Mouse (Mus musculus): ENCODE measurements around the gene Mylk. TPM values are rescaled to one million over a fixed set of nuclear protein-coding genes. Genes with fewer than 3 reads are reported as not detected.

The Mylk gene
- polyA plus RNA-seq, 1 experiment from 2014 or later: 334 TPM

DNA sequence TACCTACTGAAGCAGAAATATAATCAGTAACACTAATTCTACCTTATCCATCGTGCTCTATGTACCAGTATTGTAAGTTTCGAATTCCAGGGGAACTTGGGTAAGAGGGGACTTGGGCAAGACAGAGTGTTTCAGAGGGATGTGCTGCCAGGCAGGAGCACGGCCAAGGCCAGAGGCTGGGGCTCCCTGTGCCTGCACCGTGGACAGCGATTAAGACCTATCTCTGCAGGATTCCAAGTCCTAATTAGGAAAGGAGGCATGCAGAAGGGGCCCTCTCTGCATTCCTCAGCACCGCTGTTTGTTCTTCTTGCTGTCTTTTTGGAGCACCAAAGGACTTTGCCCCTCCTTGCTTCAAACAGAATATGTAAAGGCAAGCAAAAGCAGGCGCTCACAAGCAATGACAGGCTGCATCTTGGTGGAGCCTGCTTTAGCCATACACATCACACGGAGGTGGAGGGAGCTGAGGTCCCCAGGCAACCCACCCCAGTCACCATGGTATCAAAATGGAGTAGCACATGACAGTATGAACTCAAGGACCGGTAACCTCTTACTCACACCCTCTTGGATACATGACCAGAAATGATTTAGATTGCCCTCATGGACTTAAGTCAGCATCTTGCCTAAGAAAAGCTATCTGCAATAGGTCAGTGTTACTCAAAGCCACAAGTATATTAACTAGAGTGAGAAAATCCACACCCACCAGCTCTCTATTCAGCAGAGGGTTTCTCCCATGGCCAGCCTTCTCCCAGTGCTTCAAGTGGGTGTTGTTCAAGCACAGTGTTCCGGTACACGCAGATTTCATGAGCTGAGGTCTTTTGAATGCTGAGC is 239.4 kb downstream of the Mylk start:
- no peak overlapping the region for H3K4me3 ChIP-seq (ENCODE audit: low read depth, low read length)
- H3K9me3 ChIP-seq (ENCODE audit: control insufficient read depth, low read length): no peaks in the 10 kb centered on the region
- H3K27ac ChIP-seq (ENCODE audit: low read depth): peak overlapping the region; percentile 23
- ATAC-seq (replicated peaks; ENCODE audit: low FRiP score, low TSS enrichment, low read depth): 0 out of 2 replicates have a peak, but pooled peaks have one; percentile 21
- no peak overlapping the region for H3K4me2 ChIP-seq (ENCODE audit: low read length)
- peaks cover 34% of the 10 kb centered on the region for H3K36me3 ChIP-seq (ENCODE audit: control insufficient read depth, insufficient read depth, low read length)
- WGBS: 34% methylated on average over 11 of the region's 11 CpGs
- no peaks in the 10 kb centered on the region for H3K27me3 ChIP-seq (replicated peaks; ENCODE audit: control insufficient read depth, insufficient read depth, low read length)
- no peak for DNase-seq (ENCODE audit: low spot score)
- no peak overlapping the region for H3K9ac ChIP-seq (ENCODE audit: low read length)
- H3K4me1 ChIP-seq (replicated peaks; ENCODE audit: control insufficient read depth, insufficient read depth, low read length): peaks cover 11% of the 10 kb centered on the region

- H3K9ac ChIP-seq (ENCODE audit: low read length): no peak overlapping the region
- H3K4me1 ChIP-seq (replicated peaks; ENCODE audit: control insufficient read depth, insufficient read depth, low read length): peaks cover 11% of the 10 kb centered on the region
- DNase-seq (ENCODE audit: low spot score) (no peak), ATAC-seq (replicated peaks; ENCODE audit: low FRiP score, low TSS enrichment, low read depth) (0 out of 2 replicates have a peak, but pooled peaks have one; percentile 11)
- peak overlapping the region; percentile 23; the same call in 1 of the 2 replicates for H3K27ac ChIP-seq (ENCODE audit: low read depth)
- no peak overlapping the region for H3K4me3 ChIP-seq (ENCODE audit: low read depth, low read length)
- WGBS: 43% methylated on average over 2 of the region's 2 CpGs
- no peak overlapping the region for H3K4me2 ChIP-seq (ENCODE audit: low read length)
- no peaks in the 10 kb centered on the region for H3K27me3 ChIP-seq (replicated peaks; ENCODE audit: control insufficient read depth, insufficient read depth, low read length)
- peaks cover 35% of the 10 kb centered on the region for H3K36me3 ChIP-seq (ENCODE audit: control insufficient read depth, insufficient read depth, low read length)
- H3K9me3 ChIP-seq (ENCODE audit: control insufficient read depth, low read length): no peaks in the 10 kb centered on the region
Measured at GRCm38 (mm10) chr16:34985031-34985346, 240.0 kb downstream of the Mylk start.

DNA sequence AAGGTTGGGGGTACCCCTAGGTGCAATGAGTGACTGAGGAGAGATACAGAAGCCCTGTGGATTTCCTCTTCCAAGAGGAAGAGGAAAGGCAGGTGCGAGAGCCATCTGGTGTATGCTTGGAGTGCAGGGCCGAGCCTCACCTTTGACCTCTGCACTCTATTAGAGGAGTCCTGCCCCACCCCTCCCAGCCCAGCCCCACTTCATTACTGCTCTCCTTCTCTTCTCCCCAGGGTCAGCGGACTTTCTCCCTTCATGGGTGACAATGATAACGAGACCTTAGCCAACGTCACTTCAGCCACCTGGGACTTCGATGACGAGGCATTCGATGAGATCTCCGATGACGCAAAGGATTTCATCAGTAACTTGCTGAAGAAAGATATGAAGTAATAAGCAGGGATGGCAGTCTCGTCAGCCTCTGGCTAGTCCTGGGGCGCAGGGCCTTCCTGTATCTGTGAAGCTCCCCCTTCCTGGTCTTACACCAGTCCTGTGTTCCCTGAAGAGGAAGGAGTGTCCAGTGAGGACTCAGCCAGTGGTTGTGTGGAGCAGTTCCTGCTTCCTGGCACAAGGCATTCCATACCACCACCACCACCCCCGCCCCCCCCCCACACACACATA is 241.3 kb downstream of the Mylk start:
- H3K9me3 ChIP-seq (ENCODE audit: control insufficient read depth, low read length): no peaks in the 10 kb centered on the region
- no peak overlapping the region for H3K9ac ChIP-seq (ENCODE audit: low read length)
- no peaks in the 10 kb centered on the region for H3K27me3 ChIP-seq (replicated peaks; ENCODE audit: control insufficient read depth, insufficient read depth, low read length)
- H3K27ac ChIP-seq (ENCODE audit: low read depth): no peak overlapping the region
- DNase-seq (ENCODE audit: low spot score) (no peak), ATAC-seq (replicated peaks; ENCODE audit: low FRiP score, low TSS enrichment, low read depth) (no peak)
- peaks cover 37% of the 10 kb centered on the region; the same call in 1 of the 2 replicates for H3K36me3 ChIP-seq (ENCODE audit: control insufficient read depth, insufficient read depth, low read length)
- H3K4me1 ChIP-seq (replicated peaks; ENCODE audit: control insufficient read depth, insufficient read depth, low read length): peaks cover 11% of the 10 kb centered on the region
- no peak overlapping the region for H3K4me3 ChIP-seq (ENCODE audit: low read depth, low read length)
- 85% methylated on average over 13 of the region's 13 CpGs for WGBS
- H3K4me2 ChIP-seq (ENCODE audit: low read length): no peak overlapping the region

DNA sequence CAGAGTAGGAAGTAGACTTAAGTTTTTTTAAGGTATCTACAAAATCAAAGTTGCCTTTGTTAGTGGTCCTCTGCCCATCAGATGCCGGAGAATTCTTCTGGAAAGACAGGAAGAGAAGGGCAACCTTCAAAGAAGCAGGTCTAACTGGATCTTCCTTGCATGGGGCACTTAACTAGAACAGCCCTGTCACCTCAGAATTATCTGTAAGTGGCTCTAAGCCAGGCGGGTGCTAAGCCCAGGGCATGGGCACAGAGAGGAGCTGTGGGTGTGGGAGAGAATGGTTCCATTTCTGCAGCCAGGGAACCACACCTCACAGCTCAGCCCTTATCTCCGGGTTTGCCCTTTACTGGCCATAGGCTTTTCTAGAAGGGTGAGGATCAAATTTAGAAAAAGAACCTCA is 246.4 kb downstream of the Mylk start:
- Histone ChIP-seq H3K4me1 (replicated peaks; ENCODE audit: control insufficient read depth, insufficient read depth, low read length) (peaks cover 11% of the 10 kb centered on the region; the same call in 1 of the 2 replicates), H3K36me3 (ENCODE audit: control insufficient read depth, insufficient read depth, low read length) (peaks cover 32% of the 10 kb centered on the region; the same call in 1 of the 2 replicates), H3K4me3 (ENCODE audit: low read depth, low read length) (no peak overlapping the region), H3K27ac (ENCODE audit: low read depth) (no peak overlapping the region), H3K9ac (ENCODE audit: low read length) (no peak overlapping the region), H3K27me3 (replicated peaks; ENCODE audit: control insufficient read depth, insufficient read depth, low read length) (no peaks in the 10 kb centered on the region), H3K9me3 (ENCODE audit: control insufficient read depth, low read length) (no peaks in the 10 kb centered on the region), H3K4me2 (ENCODE audit: low read length) (no peak overlapping the region)
- WGBS: 81% methylated on average over 3 of the region's 3 CpGs
- ATAC-seq (replicated peaks; ENCODE audit: low FRiP score, low TSS enrichment, low read depth): no peak
- no peak for DNase-seq (ENCODE audit: low spot score)

DNA sequence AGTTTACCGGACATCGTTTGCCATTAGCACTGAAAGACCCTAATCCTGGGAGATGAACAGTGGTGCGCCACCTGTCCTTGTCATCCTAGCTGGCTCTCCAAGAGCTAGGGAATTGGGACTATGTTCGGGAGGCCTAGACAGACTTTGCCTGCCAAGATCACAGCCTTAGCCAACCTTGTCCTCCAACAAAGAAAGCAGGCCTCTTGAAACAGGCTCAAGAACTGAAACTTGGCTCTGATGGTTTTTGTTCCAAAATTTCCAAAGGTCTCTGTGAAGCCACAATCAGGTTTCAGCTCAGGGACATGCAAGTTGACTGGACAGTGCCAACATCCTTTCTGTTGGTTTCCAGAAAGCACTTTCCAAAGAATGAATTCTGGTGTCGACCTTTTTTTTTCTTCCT is 247.8 kb downstream of the Mylk start:
- Histone ChIP-seq H3K4me2 (ENCODE audit: low read length) (no peak overlapping the region), H3K27me3 (replicated peaks; ENCODE audit: control insufficient read depth, insufficient read depth, low read length) (no peaks in the 10 kb centered on the region), H3K27ac (ENCODE audit: low read depth) (no peak overlapping the region), H3K9ac (ENCODE audit: low read length) (no peak overlapping the region), H3K9me3 (ENCODE audit: control insufficient read depth, low read length) (no peaks in the 10 kb centered on the region), H3K36me3 (ENCODE audit: control insufficient read depth, insufficient read depth, low read length) (peaks cover 21% of the 10 kb centered on the region; the same call in 1 of the 2 replicates), H3K4me3 (ENCODE audit: low read depth, low read length) (no peak overlapping the region), H3K4me1 (replicated peaks; ENCODE audit: control insufficient read depth, insufficient read depth, low read length) (peaks cover 20% of the 10 kb centered on the region)
- ATAC-seq (replicated peaks; ENCODE audit: low FRiP score, low TSS enrichment, low read depth) (no peak), DNase-seq (ENCODE audit: low spot score) (no peak)
- WGBS: 90% methylated on average over 5 of the region's 5 CpGs

DNA sequence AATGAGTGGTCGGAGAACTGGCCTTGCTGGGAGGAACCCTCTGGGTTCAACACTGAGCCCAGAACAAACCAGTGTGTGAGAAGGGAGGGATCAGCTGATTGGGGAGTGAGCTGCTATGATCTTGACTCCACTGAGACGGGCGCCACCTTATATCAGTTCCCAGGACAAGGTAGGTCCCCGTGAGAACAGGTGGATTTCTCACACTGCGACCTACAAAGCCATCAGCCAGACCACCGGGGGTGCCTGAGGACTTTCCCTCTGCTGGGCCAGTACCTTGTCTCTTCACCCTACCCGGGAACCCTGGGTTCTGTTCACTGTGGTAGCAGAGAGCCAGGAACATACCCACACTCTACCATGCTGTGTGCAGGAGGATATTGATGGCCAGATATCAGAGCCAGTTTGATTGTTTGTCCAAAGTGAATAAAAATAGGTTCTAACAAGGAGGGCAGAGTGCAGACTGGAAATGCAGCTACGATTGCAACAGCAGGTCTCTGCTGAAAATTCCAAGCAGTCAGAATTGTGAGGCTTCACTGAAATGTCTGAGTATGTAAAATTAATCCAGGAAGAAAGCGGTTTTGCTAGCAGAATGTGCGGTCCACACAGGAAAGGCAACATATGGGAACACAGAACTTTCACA is 248.8 kb downstream of the Mylk start:
- ATAC-seq (replicated peaks; ENCODE audit: low FRiP score, low TSS enrichment, low read depth) (no peak), DNase-seq (ENCODE audit: low spot score) (no peak)
- Histone ChIP-seq H3K27ac (ENCODE audit: low read depth) (peak overlapping the region; percentile 90), H3K27me3 (replicated peaks; ENCODE audit: control insufficient read depth, insufficient read depth, low read length) (no peaks in the 10 kb centered on the region), H3K36me3 (ENCODE audit: control insufficient read depth, insufficient read depth, low read length) (peaks cover 13% of the 10 kb centered on the region; the same call in 1 of the 2 replicates), H3K4me1 (replicated peaks; ENCODE audit: control insufficient read depth, insufficient read depth, low read length) (peaks cover 20% of the 10 kb centered on the region), H3K9ac (ENCODE audit: low read length) (no peak overlapping the region), H3K9me3 (ENCODE audit: control insufficient read depth, low read length) (no peaks in the 10 kb centered on the region), H3K4me3 (ENCODE audit: low read depth, low read length) (no peak overlapping the region), H3K4me2 (ENCODE audit: low read length) (peak overlapping the region; percentile 25; the same call in 1 of the 2 replicates)
- WGBS: 80% methylated on average over 10 of the region's 10 CpGs

GRCm38 (mm10) chr16:34994641-34995141 is 249.7 kb downstream of the Mylk start:
- Histone ChIP-seq H3K4me2 (ENCODE audit: low read length) (peak overlapping the region; percentile 25), H3K4me1 (replicated peaks; ENCODE audit: control insufficient read depth, insufficient read depth, low read length) (peaks cover 20% of the 10 kb centered on the region), H3K9ac (ENCODE audit: low read length) (peak overlapping the region; percentile 40), H3K9me3 (ENCODE audit: control insufficient read depth, low read length) (no peaks in the 10 kb centered on the region), H3K36me3 (ENCODE audit: control insufficient read depth, insufficient read depth, low read length) (peaks cover 9% of the 10 kb centered on the region; the same call in 1 of the 2 replicates), H3K27me3 (replicated peaks; ENCODE audit: control insufficient read depth, insufficient read depth, low read length) (no peaks in the 10 kb centered on the region), H3K27ac (ENCODE audit: low read depth) (peak overlapping the region; percentile 90), H3K4me3 (ENCODE audit: low read depth, low read length) (peak overlapping the region; percentile 21)
- 38% methylated on average over 9 of the region's 9 CpGs for WGBS
- DNase-seq (ENCODE audit: low spot score): no peak
- peak; percentile 67 for ATAC-seq (replicated peaks; ENCODE audit: low FRiP score, low TSS enrichment, low read depth)

GRCm38 (mm10) chr16:34996133-34996532 is 251.1 kb downstream of the Mylk start:
- peak overlapping the region; percentile 44 for H3K4me2 ChIP-seq (ENCODE audit: low read length)
- H3K27me3 ChIP-seq (replicated peaks; ENCODE audit: control insufficient read depth, insufficient read depth, low read length): no peaks in the 10 kb centered on the region
- H3K4me3 ChIP-seq (ENCODE audit: low read depth, low read length): peak overlapping the region; percentile 21
- 26% methylated on average over 5 of the region's 5 CpGs for whole genome bisulfite sequencing
- H3K4me1 ChIP-seq (replicated peaks; ENCODE audit: control insufficient read depth, insufficient read depth, low read length): peaks cover 20% of the 10 kb centered on the region
- DNase-seq (ENCODE audit: low spot score) (no peak), ATAC-seq (replicated peaks; ENCODE audit: low FRiP score, low TSS enrichment, low read depth) (no peak)
- no peaks in the 10 kb centered on the region for H3K9me3 ChIP-seq (ENCODE audit: control insufficient read depth, low read length)
- peak overlapping the region; percentile 80 for H3K27ac ChIP-seq (ENCODE audit: low read depth)
- peaks cover under 1% of the 10 kb centered on the region; the same call in 1 of the 2 replicates for H3K36me3 ChIP-seq (ENCODE audit: control insufficient read depth, insufficient read depth, low read length)
- H3K9ac ChIP-seq (ENCODE audit: low read length): peak overlapping the region; percentile 63

Data from intestine, embryonic 14.5 days (tissue).